Mouse (Mus musculus) midbrain, embryonic 16.5 days (tissue): ENCODE measurements around the gene Cubn. TPM values are rescaled to one million over a fixed set of nuclear protein-coding genes. Genes with fewer than 3 reads are reported as not detected.

ENCODE experiments used
- ATAC-seq: fragments of 200-750 bp; cut with Nextera tagmentation; 2 replicates; pipeline ENCODE4 v1.8.0; 2017; ENCODE audit warnings: moderate TSS enrichment
- H3K27ac ChIP-seq: fragments of 300-500 bp; sonication (generic); 2 replicates; pipeline ENCODE4 v1.5.1; 2014; ENCODE audit warnings: mild to moderate bottlenecking, low read length, mixed read lengths
- H3K27me3 ChIP-seq: fragments of 300-500 bp; sonication (generic); 2 replicates; pipeline ENCODE4 v1.6.1; 2014; ENCODE audit warnings: low read depth, low read length, mixed read lengths; ENCODE audit not compliant: control insufficient read depth, insufficient read depth
- H3K36me3 ChIP-seq: fragments of 300-500 bp; sonication (generic); 2 replicates; pipeline ENCODE4 v1.6.1; 2014; ENCODE audit warnings: mild to moderate bottlenecking, low read length, moderate library complexity, mixed read lengths; ENCODE audit not compliant: control insufficient read depth, insufficient read depth
- H3K4me1 ChIP-seq: fragments of 300-500 bp; sonication (generic); 2 replicates; pipeline ENCODE4 v1.6.1; 2014; ENCODE audit warnings: mild to moderate bottlenecking, low read length, mixed read lengths; ENCODE audit not compliant: control insufficient read depth, insufficient read depth
- H3K4me2 ChIP-seq: fragments of 300-500 bp; sonication (generic); 2 replicates; pipeline ENCODE4 v1.6.1; 2014; ENCODE audit warnings: mild to moderate bottlenecking, low read length, mixed read lengths
- H3K4me3 ChIP-seq: fragments of 300-500 bp; sonication (generic); 2 replicates; pipeline ENCODE4 v1.5.1; 2014; ENCODE audit warnings: low read depth, mild to moderate bottlenecking, low read length, moderate library complexity, mixed read lengths
- H3K9ac ChIP-seq: fragments of 300-500 bp; sonication (generic); 2 replicates; pipeline ENCODE4 v1.6.1; 2014; ENCODE audit warnings: low read depth, low read length, mixed read lengths
- H3K9me3 ChIP-seq: fragments of 300-500 bp; sonication (generic); replicated peaks from 2 replicates; pipeline ENCODE4 v1.6.1; 2014; ENCODE audit warnings: mild to moderate bottlenecking, low read length, mixed read lengths; ENCODE audit not compliant: control insufficient read depth, poor library complexity, severe bottlenecking
- WGBS: fragments of 180-500 bp; shearing (Covaris S2); extraction: QIAGEN DNeasy Blood & Tissue Kit; methylation state at CpG from one replicate; pipeline ENCODE4 v1.1.7; 2014; 5-methylcytosine and 5-hydroxymethylcytosine counted together
- polyA plus RNA-seq: library from polyadenylated mRNA; unstranded; fragments of >200 nt; fragmentation: Nextera tagmentation; extraction: Ambion mirVana; gene quantifications from 2 replicates; pipeline ENCODE4 v1.2.1, GENCODE M21; 2015

The Cubn gene
- polyA plus RNA-seq, 1 experiment from 2014 or later: 0.63 TPM

DNA sequence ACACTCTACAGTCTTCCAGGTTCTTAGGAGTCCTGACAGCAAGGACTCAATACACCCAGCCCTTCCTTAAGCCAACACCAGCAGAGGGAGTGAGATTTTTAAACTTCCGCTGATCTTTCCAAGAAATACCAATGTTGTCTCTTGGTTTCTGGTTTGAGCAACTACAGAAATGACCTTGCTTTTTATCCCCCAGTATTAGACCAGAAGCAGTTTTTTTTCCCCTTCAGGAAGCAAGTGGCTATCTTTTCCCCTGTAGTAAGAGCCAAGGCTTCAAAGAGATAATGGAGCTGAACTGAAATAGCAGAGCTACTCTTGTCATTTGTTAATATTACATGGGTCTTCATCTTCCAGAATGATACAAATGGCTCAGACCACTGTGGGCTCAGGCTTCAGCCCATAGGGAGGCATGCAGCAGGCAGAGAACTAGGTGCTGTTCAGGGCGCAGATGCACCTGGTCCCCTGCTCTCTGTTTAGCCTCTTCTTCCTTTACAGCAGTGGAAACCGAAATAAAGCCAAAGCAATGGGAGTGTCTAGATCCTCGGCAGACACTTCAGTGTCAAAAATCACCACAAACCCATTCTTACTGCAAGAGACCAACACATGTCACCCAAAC lies 222.8 kb downstream of the Cubn start:
- no peak overlapping the region for H3K9ac ChIP-seq
- no peaks in the 10 kb centered on the region for H3K27me3 ChIP-seq
- H3K4me2 ChIP-seq: no peak overlapping the region
- H3K4me3 ChIP-seq: no peak overlapping the region
- no peaks in the 10 kb centered on the region for H3K9me3 ChIP-seq
- H3K27ac ChIP-seq: no peak overlapping the region
- H3K36me3 ChIP-seq: no peaks in the 10 kb centered on the region
- ATAC-seq: no peak
- 92% methylated on average over 4 of the region's 4 CpGs for WGBS
- peaks cover 15% of the 10 kb centered on the region for H3K4me1 ChIP-seq

DNA sequence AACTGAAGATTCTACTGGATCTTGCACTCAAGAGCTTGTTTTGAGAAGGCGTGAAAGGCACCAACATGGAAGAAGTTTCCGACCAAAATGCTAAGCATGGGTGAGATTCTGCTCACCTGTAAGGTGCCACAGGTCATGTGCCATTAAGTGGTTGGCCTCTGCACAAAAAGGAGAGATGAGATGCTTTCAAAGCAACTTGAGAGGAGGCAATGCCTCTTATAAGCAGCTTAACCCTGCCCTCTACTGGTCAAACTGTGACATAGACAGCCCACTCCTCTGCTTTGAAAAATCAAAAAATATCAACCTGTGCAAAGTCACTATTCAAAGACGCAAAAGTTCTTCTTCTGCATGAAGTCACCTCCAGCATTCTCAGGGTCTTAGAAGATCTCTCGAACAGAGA lies 226.7 kb downstream of the Cubn start:
- no peaks in the 10 kb centered on the region for H3K36me3 ChIP-seq
- no peak overlapping the region for H3K4me3 ChIP-seq
- WGBS: 40% methylated on average over 4 of the region's 4 CpGs
- ATAC-seq: peak; percentile 70
- H3K27ac ChIP-seq: no peak overlapping the region
- H3K4me1 ChIP-seq: 0 out of 2 replicates have a peak, but pooled peaks cover 2% of the 10 kb centered on the region
- H3K27me3 ChIP-seq: no peaks in the 10 kb centered on the region
- H3K4me2 ChIP-seq: no peak overlapping the region
- H3K9ac ChIP-seq: no peak overlapping the region
- H3K9me3 ChIP-seq: no peaks in the 10 kb centered on the region

DNA sequence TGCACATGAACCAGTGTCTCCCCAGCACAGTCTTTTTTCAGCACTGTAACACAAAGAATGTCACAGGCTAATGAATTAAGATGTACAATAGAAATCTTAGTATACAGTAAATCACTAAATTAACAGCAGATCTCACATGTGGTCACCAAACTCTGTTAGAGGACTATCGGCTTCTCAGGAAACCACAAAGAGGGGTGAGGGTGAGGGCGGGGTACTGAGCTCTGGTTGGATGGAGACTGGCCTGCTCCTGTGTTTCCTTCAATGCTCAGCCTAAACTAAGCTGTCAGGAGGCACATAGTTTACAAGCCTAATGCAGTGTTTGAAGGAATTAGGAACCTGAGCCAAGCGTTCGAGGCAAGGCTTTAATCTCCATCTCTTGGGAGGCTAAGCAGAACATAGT lies 228.5 kb downstream of the Cubn start:
- H3K36me3 ChIP-seq: no peaks in the 10 kb centered on the region
- no peak overlapping the region for H3K4me3 ChIP-seq
- H3K9me3 ChIP-seq: no peaks in the 10 kb centered on the region
- H3K4me1 ChIP-seq: no peaks in the 10 kb centered on the region
- H3K9ac ChIP-seq: no peak overlapping the region
- no peaks in the 10 kb centered on the region for H3K27me3 ChIP-seq
- no peak overlapping the region for H3K27ac ChIP-seq
- no peak for ATAC-seq
- no peak overlapping the region for H3K4me2 ChIP-seq
- WGBS: 64% methylated on average over 4 of the region's 4 CpGs

DNA sequence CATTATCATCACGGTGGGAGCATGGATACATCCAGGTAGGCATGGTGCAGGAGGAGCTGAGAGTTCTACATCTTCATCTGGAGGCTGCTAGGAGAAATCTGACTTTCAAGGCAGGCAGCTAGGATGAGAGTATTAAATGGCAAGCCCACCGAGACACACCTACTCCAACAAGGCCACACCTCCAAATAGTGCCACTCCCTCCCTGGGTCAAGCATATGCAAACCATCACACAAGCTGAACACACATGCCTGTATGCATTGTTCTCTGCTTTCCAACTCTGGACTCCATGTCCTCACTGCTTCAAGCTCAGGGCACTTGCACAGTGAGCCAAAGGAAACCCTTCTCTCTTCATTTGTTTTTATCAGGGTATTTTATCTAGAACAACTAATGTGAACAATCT lies 233.0 kb downstream of the Cubn start:
- H3K9me3 ChIP-seq: 0 out of 2 replicates have a peak, but pooled peaks cover 4% of the 10 kb centered on the region
- no peak for ATAC-seq
- no peak overlapping the region for H3K4me2 ChIP-seq
- no peak overlapping the region for H3K9ac ChIP-seq
- peaks cover 7% of the 10 kb centered on the region for H3K36me3 ChIP-seq
- no peaks in the 10 kb centered on the region for H3K4me1 ChIP-seq
- no peak overlapping the region for H3K27ac ChIP-seq
- 85% methylated on average over 2 of the region's 2 CpGs for WGBS
- H3K4me3 ChIP-seq: no peak overlapping the region
- no peaks in the 10 kb centered on the region for H3K27me3 ChIP-seq

DNA sequence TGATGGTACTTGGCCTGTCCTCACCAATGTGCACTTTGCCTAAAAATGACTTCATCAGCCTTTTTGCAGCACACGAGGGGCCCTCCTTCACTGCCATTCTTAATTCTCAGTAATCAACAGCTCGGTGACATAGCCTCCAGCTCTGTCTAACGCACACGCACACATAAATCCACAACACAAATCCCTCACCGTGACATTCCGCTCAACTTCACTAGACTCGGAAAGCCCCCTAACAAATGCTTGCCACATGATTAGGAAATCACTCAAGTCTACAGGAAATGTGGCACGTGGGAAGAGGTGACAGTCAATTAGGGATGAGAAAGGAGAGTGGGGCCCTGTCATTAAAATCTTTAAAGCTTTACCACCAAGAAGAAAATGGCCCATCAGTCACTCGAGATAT lies 250.9 kb downstream of the Cubn start:
- Histone ChIP-seq H3K9ac (no peak overlapping the region), H3K4me2 (no peak overlapping the region), H3K4me1 (peaks cover 7% of the 10 kb centered on the region), H3K27ac (no peak overlapping the region), H3K4me3 (no peak overlapping the region), H3K9me3 (no peaks in the 10 kb centered on the region), H3K36me3 (no peaks in the 10 kb centered on the region), H3K27me3 (no peaks in the 10 kb centered on the region)
- 46% methylated on average over 9 of the region's 9 CpGs for WGBS
- ATAC-seq: peak; percentile 15; the same call in 1 of the 2 replicates

DNA sequence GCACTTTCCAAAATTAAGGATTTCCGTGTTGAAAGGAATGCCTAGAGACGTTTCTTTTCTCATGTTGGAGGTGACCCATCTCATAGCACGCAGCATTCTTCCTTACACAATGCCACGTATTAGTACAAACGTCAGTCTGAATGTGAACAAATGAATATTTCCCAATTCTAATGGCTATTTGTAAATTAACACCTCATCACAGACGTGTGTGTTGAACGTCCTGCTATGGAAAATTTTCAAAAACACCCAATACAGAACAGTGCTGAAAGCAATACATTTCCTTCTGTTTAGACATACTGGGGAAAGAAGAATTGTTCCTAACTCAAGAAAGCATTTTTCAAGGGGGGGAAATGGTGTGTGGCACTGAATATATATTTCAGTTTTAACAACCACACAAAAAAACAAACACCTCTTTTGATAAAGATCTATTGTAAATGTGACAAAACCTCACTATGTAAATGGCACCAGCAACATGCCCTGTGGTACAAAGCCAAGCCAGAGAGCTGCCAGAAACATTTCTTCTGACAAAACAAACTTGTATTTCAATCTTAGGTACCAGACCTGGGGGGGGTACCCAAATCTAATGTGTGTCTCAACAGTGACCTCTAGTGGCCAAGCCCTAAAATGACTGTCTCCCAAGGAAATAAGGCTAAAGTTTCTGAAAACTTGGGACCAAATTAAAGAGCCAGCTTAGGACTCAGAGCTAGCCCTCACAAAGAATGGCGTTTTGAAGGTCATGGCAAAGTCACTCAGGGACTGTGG lies 254.3 kb downstream of the Cubn start:
- no peaks in the 10 kb centered on the region for H3K27me3 ChIP-seq
- 71% methylated on average over 8 of the region's 8 CpGs for WGBS
- no peak overlapping the region for H3K4me2 ChIP-seq
- H3K9ac ChIP-seq: no peak overlapping the region
- ATAC-seq: peak; percentile 64; the same call in 1 of the 2 replicates
- H3K36me3 ChIP-seq: no peaks in the 10 kb centered on the region
- no peaks in the 10 kb centered on the region for H3K9me3 ChIP-seq
- no peak overlapping the region for H3K27ac ChIP-seq
- H3K4me1 ChIP-seq: peaks cover 7% of the 10 kb centered on the region
- no peak overlapping the region for H3K4me3 ChIP-seq

DNA sequence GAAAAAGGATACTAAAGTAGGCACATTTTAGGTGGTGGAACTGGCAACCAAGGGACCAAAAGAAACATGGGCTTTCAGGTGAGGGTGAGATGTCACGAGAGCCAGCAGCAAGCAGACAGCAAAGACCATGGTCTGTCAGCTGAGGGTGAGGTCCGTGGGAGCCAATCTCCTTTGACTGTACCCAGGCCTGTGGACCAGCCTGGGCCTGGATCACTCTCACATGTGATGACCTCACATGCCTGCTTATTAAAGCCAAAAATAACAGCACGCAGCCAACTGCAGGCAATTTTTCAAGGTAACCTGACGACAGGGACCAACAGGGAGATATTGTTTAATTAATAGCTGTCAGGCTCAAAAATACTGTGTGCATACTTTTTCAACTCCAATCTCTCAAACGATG lies 255.9 kb downstream of the Cubn start:
- H3K27me3 ChIP-seq: no peaks in the 10 kb centered on the region
- no peak overlapping the region for H3K4me3 ChIP-seq
- no peak overlapping the region for H3K4me2 ChIP-seq
- ATAC-seq: 0 out of 2 replicates have a peak, but pooled peaks have one; percentile 41
- peaks cover 7% of the 10 kb centered on the region for H3K4me1 ChIP-seq
- no peaks in the 10 kb centered on the region for H3K9me3 ChIP-seq
- H3K9ac ChIP-seq: no peak overlapping the region
- 71% methylated on average over 5 of the region's 5 CpGs for WGBS
- no peaks in the 10 kb centered on the region for H3K36me3 ChIP-seq
- H3K27ac ChIP-seq: no peak overlapping the region

- Histone ChIP-seq H3K36me3 (no peaks in the 10 kb centered on the region), H3K4me2 (no peak overlapping the region), H3K27me3 (no peaks in the 10 kb centered on the region), H3K9ac (no peak overlapping the region), H3K9me3 (no peaks in the 10 kb centered on the region), H3K27ac (no peak overlapping the region), H3K4me3 (no peak overlapping the region), H3K4me1 (peaks cover 7% of the 10 kb centered on the region)
- 93% methylated on average over 10 of the region's 10 CpGs for WGBS
- ATAC-seq: no peak
Measured at GRCm38 (mm10) chr2:13234796-13235195, 256.8 kb downstream of the Cubn start.

DNA sequence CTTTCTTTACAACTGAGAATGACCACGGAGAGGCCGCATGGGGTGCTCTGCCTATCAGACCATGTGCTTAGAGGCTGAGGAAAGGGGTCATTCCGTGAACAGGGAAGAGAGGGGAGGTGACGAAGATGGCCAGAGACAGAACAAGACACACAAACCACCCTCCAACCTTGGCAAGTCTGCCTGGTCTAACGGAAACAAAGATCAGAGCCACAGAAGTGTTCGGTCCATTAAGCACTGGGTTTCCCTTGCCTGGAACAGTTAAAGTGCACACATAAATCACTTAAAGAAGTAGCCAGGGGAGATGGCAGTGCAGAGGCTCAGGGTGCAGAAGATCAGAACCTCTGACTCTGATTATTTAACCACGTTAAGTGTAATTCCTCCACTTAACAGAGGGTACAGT lies 257.7 kb downstream of the Cubn start:
- Histone ChIP-seq H3K27ac (no peak overlapping the region), H3K9ac (no peak overlapping the region), H3K27me3 (no peaks in the 10 kb centered on the region), H3K4me2 (no peak overlapping the region), H3K4me1 (peaks cover 7% of the 10 kb centered on the region), H3K36me3 (no peaks in the 10 kb centered on the region), H3K4me3 (no peak overlapping the region), H3K9me3 (no peaks in the 10 kb centered on the region)
- WGBS: 53% methylated on average over 7 of the region's 7 CpGs
- ATAC-seq: no peak
